Mouse (Mus musculus): ENCODE measurements around the gene Adipor2.

Adipor2 gene

DNA sequence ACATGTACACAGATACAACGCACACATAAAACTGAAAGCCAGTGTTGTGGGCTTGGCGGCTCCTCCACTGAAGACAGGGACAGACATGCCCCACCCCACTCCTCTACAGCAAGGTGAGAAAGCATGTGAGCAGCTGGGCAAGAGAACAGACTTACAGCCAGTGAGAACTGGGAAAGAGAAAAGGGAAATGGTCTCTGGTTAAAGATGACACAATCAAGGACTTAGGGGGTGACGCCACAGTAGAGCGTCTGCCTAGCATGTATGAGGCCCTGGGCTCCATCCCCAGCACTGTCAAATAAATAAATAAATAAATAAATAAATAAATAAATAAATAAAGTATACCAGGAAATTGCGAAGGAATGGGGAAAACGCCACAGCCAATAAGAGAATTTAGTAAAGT, 114.2 kb downstream of the Adipor2 start:
- no peak for DNase-seq
